Mouse (Mus musculus) midbrain, embryonic 10.5 days (tissue): ENCODE data around the gene Ndufa6. TPM values are rescaled to one million over a fixed set of nuclear protein-coding genes. Genes with fewer than 3 reads are reported as not detected.
A peak's percentile ranks its signal among the peaks of the same experiment; 100 is the strongest.

ENCODE experiments used
- DNase-seq: peaks from one replicate; pipeline ENCODE4 v3.0.0-alpha.2; 2017; ENCODE audit warnings: low spot score
- H3K27ac ChIP-seq: fragments of 300-500 bp; sonication (generic); replicated peaks from 2 replicates; pipeline ENCODE4 v1.5.1; 2016; ENCODE audit warnings: mild to moderate bottlenecking
- H3K27me3 ChIP-seq: fragments of 300-500 bp; sonication (generic); 2 replicates; pipeline ENCODE4 v1.6.1; 2016; ENCODE audit warnings: low read depth, mild to moderate bottlenecking; ENCODE audit not compliant: poor library complexity, severe bottlenecking
- H3K36me3 ChIP-seq: fragments of 300-500 bp; sonication (generic); 2 replicates; pipeline ENCODE4 v1.6.1; 2016; ENCODE audit warnings: mild to moderate bottlenecking, moderate library complexity
- H3K4me1 ChIP-seq: fragments of 300-500 bp; sonication (generic); 2 replicates; pipeline ENCODE4 v1.6.1; 2016
- H3K4me3 ChIP-seq: fragments of 300-500 bp; sonication (generic); 2 replicates; pipeline ENCODE4 v1.5.1; 2016; ENCODE audit warnings: mild to moderate bottlenecking, moderate library complexity
- H3K9me3 ChIP-seq: fragments of 300-500 bp; sonication (generic); replicated peaks from 2 replicates; pipeline ENCODE4 v1.6.1; 2016; ENCODE audit warnings: mild to moderate bottlenecking
- WGBS: fragments of 180-500 bp; shearing (Covaris S2); methylation state at CpG from one replicate; pipeline ENCODE4 v1.1.7; 2016; 5-methylcytosine and 5-hydroxymethylcytosine counted together
- polyA plus RNA-seq: library from polyadenylated mRNA; unstranded; fragments of >200 nt; fragmentation: Nextera tagmentation; extraction: Ambion mirVana; gene quantifications from 2 replicates; pipeline ENCODE4 v1.2.1, GENCODE M21; 2016

The Ndufa6 gene
- polyA plus RNA-seq, 1 experiment from 2014 or later, result 258 TPM

- Histone ChIP-seq H3K27me3 (no peaks in the 10 kb centered on the region), H3K9me3 (no peaks in the 10 kb centered on the region), H3K27ac (0 out of 2 replicates have a peak overlapping the region, but pooled peaks have one; percentile 29), H3K4me3 (no peak overlapping the region), H3K36me3 (no peaks in the 10 kb centered on the region), H3K4me1 (peaks cover 9% of the 10 kb centered on the region)
- DNase-seq, result peak; percentile 12
- WGBS, result 70% methylated on average over 22 of the region's 22 CpGs
Measured at GRCm38 (mm10) chr15:82358431-82359260, 4.5 kb upstream of the Ndufa6 start.

- H3K36me3 ChIP-seq, result peaks cover 25% of the 10 kb centered on the region
- peak overlapping the region; percentile 98 for H3K4me3 ChIP-seq
- no peak for DNase-seq
- H3K4me1 ChIP-seq, result peaks cover 27% of the 10 kb centered on the region
- H3K9me3 ChIP-seq, result no peaks in the 10 kb centered on the region
- peak overlapping the region; percentile 97 for H3K27ac ChIP-seq
- no peaks in the 10 kb centered on the region for H3K27me3 ChIP-seq
- under 1% methylated on average over 23 of the region's 23 CpGs for WGBS
Measured at GRCm38 (mm10) chr15:82353745-82354113, 393 bp downstream of the Ndufa6 start.

- 37% methylated on average over 14 of the region's 14 CpGs for WGBS
- Histone ChIP-seq H3K4me3 (peak overlapping the region; percentile 98), H3K27ac (peak overlapping the region; percentile 97), H3K36me3 (peaks cover 30% of the 10 kb centered on the region), H3K9me3 (no peaks in the 10 kb centered on the region), H3K4me1 (peaks cover 26% of the 10 kb centered on the region), H3K27me3 (no peaks in the 10 kb centered on the region)
- peak; percentile 27 for DNase-seq
Measured at GRCm38 (mm10) chr15:82353078-82353744, 911 bp downstream of the Ndufa6 start.

- 87% methylated on average over 3 of the region's 3 CpGs for WGBS
- Histone ChIP-seq H3K36me3 (peaks cover 40% of the 10 kb centered on the region), H3K9me3 (no peaks in the 10 kb centered on the region), H3K27me3 (no peaks in the 10 kb centered on the region), H3K4me1 (peaks cover 41% of the 10 kb centered on the region), H3K4me3 (no peak overlapping the region), H3K27ac (no peak overlapping the region)
- DNase-seq, result no peak
Measured at GRCm38 (mm10) chr15:82351480-82351879, 2.6 kb downstream of the Ndufa6 start.

GRCm38 (mm10) chr15:82350349-82350748 lies 3.8 kb downstream of the Ndufa6 start:
- Histone ChIP-seq H3K36me3 (peaks cover 40% of the 10 kb centered on the region), H3K9me3 (no peaks in the 10 kb centered on the region), H3K27ac (no peak overlapping the region), H3K27me3 (no peaks in the 10 kb centered on the region), H3K4me3 (no peak overlapping the region), H3K4me1 (peaks cover 43% of the 10 kb centered on the region)
- DNase-seq, result no peak
- WGBS, result 89% methylated on average over 4 of the region's 4 CpGs

GRCm38 (mm10) chr15:82348999-82349341 lies 5.2 kb downstream of the Ndufa6 start:
- Histone ChIP-seq H3K4me3 (no peak overlapping the region), H3K27ac (no peak overlapping the region), H3K4me1 (peaks cover 45% of the 10 kb centered on the region), H3K36me3 (peaks cover 40% of the 10 kb centered on the region), H3K9me3 (no peaks in the 10 kb centered on the region), H3K27me3 (no peaks in the 10 kb centered on the region)
- no peak for DNase-seq
- 93% methylated on average over 2 of the region's 2 CpGs for WGBS

GRCm38 (mm10) chr15:82348258-82348998 lies 5.7 kb downstream of the Ndufa6 start:
- Histone ChIP-seq H3K9me3 (no peaks in the 10 kb centered on the region), H3K27ac (no peak overlapping the region), H3K4me1 (peaks cover 44% of the 10 kb centered on the region), H3K4me3 (no peak overlapping the region), H3K36me3 (peaks cover 40% of the 10 kb centered on the region), H3K27me3 (no peaks in the 10 kb centered on the region)
- no peak for DNase-seq
- WGBS, result 93% methylated on average over 8 of the region's 8 CpGs

GRCm38 (mm10) chr15:82347852-82348251 lies 6.3 kb downstream of the Ndufa6 start:
- H3K4me3 ChIP-seq, result no peak overlapping the region
- H3K36me3 ChIP-seq, result peaks cover 40% of the 10 kb centered on the region
- no peaks in the 10 kb centered on the region for H3K9me3 ChIP-seq
- no peaks in the 10 kb centered on the region for H3K27me3 ChIP-seq
- H3K4me1 ChIP-seq, result peaks cover 38% of the 10 kb centered on the region
- H3K27ac ChIP-seq, result no peak overlapping the region
- WGBS, result 91% methylated on average over 12 of the region's 12 CpGs
- DNase-seq, result no peak

- no peak overlapping the region for H3K27ac ChIP-seq
- H3K4me3 ChIP-seq, result peak overlapping the region; percentile 80
Measured at GRCm38 (mm10) chr15:82347303-82347676, 6.8 kb downstream of the Ndufa6 start.

GRCm38 (mm10) chr15:82346580-82347302 lies 7.4 kb downstream of the Ndufa6 start:
- peak overlapping the region; percentile 95 for H3K27ac ChIP-seq

More at GRCm38 (mm10) chr15:82347303-82347676, 6.8 kb downstream of the Ndufa6 start:
- Histone ChIP-seq H3K9me3 (no peaks in the 10 kb centered on the region), H3K4me1 (peaks cover 32% of the 10 kb centered on the region), H3K27me3 (0 out of 2 replicates have a peak, but pooled peaks cover 1% of the 10 kb centered on the region), H3K36me3 (peaks cover 40% of the 10 kb centered on the region)
- 86% methylated on average over 4 of the region's 4 CpGs for WGBS
- no peak for DNase-seq

GRCm38 (mm10) chr15:82345820-82346470 lies 8.2 kb downstream of the Ndufa6 start:
- DNase-seq, result peak; percentile 98

More at GRCm38 (mm10) chr15:82346580-82347302, 7.4 kb downstream of the Ndufa6 start:
- DNase-seq, result no peak
- Histone ChIP-seq H3K4me3 (peak overlapping the region; percentile 80), H3K27me3 (peaks cover 7% of the 10 kb centered on the region; the same call in 1 of the 2 replicates), H3K36me3 (peaks cover 40% of the 10 kb centered on the region), H3K4me1 (peaks cover 28% of the 10 kb centered on the region), H3K9me3 (no peaks in the 10 kb centered on the region)
- WGBS, result 68% methylated on average over 14 of the region's 14 CpGs

More at GRCm38 (mm10) chr15:82345820-82346470, 8.2 kb downstream of the Ndufa6 start:
- Histone ChIP-seq H3K9me3 (no peaks in the 10 kb centered on the region), H3K36me3 (peaks cover 38% of the 10 kb centered on the region), H3K27me3 (peaks cover 15% of the 10 kb centered on the region), H3K27ac (peak overlapping the region; percentile 95), H3K4me1 (peaks cover 34% of the 10 kb centered on the region), H3K4me3 (peak overlapping the region; percentile 80)
- under 1% methylated on average over 51 of the region's 51 CpGs for WGBS
